Mouse (Mus musculus): ENCODE measurements at regions not wholly inside any gene's neighbourhood (a gene's known extent, or its start where the extent isn't known, plus 50 kb on each side); places are given as distances from the start of the nearest gene placed in this dataset.

DNA sequence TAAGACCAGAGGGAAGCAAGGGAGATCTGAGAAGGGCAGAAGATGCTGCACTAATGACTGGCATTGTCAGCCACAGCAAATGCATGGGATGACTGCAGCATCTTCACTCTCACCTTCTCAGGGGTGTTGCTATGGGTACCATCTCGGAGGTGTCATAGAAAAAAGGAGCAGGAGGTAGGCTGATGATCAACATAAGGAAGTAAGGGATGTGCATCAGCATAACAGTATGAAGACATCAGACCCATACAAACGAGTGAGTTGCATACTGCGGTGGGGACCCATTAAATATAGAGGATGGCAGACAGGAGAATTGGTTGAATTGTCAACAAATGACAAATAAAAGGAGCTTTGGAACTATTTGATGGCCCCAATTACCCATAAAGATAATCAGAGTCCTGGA is 280.7 kb upstream of the Dph6 start:
- no peak for TF ChIP-seq CTCF (conservative IDR thresholded peaks at IDR 0.05)
- H3K4me3 ChIP-seq: no peak overlapping the region
- no peak for DNase-seq (ENCODE audit: low spot score in 2 of 2)
- H3K27ac ChIP-seq: no peak overlapping the region

GRCm38 (mm10) chr2:114938416-114939147 is 283.8 kb upstream of the Dph6 start:
- peak in 1 of 2 experiments; percentile 2 for DNase-seq (ENCODE audit: low spot score in 2 of 2)
- peak; percentile 49 for TF ChIP-seq CTCF (conservative IDR thresholded peaks at IDR 0.05)
- no peak overlapping the region for H3K4me3 ChIP-seq
- no peak overlapping the region for H3K27ac ChIP-seq

DNA sequence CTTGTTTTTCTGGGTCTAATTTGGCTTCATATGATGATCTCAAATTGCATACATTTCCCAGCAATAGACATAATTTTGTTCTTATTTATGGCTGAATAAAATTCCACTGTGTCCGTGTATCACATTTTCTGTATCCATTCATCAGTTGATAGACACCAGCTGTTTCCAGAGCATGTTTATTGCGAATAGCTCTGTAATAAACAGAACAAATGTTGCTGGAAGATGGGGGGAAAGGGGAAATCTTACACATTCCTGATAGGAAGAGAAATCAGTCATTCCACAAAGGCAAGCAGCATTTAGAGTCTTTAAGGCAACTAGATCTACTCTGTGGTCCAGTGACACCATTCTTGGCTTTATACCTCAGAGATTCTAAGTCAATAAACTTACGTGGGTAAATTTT is 311.3 kb upstream of the Dph6 start:
- no peak overlapping the region for H3K4me3 ChIP-seq
- no peak for TF ChIP-seq CTCF (conservative IDR thresholded peaks at IDR 0.05)
- no peak for DNase-seq (ENCODE audit: low spot score in 2 of 2)
- H3K27ac ChIP-seq: no peak overlapping the region

DNA sequence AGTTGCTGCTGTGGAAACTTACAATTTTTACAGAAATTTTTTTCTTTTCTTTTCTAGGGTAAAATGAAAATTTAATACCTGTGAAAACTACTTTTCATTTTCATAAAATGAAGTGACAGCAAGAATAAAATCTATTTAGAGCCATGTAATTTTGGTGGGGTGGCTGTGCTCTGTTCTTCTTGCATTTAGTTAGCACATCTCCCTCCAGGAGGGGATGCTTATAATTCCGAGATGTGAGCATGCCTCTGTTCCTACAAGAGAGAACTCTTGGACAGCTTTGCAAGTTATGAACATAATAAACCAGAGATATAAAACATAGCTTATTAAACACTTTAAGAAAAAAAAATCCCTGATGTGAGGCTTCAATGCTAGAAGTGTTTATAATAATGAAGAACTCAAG is 313.9 kb upstream of the Dph6 start:
- TF ChIP-seq CTCF (conservative IDR thresholded peaks at IDR 0.05): no peak
- H3K27ac ChIP-seq: no peak overlapping the region
- no peak overlapping the region for H3K4me3 ChIP-seq
- no peak for DNase-seq (ENCODE audit: low spot score in 2 of 2)

DNA sequence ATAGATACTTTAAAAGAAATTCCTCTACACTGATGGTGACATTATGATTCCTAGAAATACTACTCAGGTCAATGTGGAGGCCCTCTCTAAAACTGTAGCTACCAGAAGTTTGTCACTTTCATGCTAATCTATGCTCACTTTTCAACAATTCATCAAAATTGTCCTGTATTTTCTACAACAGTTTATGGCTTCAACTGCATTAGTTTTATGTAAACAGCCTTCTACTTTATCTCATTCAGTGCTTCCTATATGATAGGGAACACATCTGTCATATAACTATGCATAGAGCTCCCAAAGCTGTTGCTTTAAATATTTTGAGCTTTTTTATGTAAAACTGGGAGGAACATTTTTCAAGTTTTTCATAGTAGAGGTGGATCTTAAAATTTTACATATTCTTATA is 338.7 kb upstream of the Dph6 start:
- no peak for DNase-seq (ENCODE audit: low spot score in 2 of 2)
- no peak overlapping the region for H3K4me3 ChIP-seq
- no peak for TF ChIP-seq CTCF (conservative IDR thresholded peaks at IDR 0.05)
- H3K27ac ChIP-seq: no peak overlapping the region

DNA sequence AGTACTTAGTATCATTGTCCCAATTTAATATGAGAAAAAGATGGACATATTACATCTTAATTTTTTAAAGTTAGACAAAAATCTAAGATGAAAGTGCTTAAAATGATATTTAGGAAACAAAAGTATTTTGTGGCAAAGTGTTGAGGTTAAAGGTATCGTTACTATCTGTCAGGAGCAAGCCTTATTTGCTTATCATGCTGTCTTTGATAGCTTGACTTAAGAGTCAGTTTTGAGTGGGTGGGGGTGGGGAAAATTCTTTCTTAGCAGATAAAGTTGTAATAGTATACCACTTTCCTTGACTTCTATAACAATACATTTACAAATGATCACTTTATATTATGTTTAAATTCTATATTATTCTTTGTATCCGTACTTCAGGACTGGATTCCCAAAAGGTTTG is 339.1 kb upstream of the Dph6 start:
- Histone ChIP-seq H3K4me3 (no peak overlapping the region), H3K27ac (no peak overlapping the region)
- no peak for TF ChIP-seq CTCF (conservative IDR thresholded peaks at IDR 0.05)
- no peak for DNase-seq (ENCODE audit: low spot score in 2 of 2)

- DNase-seq (ENCODE audit: low spot score in 2 of 2): no peak
- TF ChIP-seq CTCF (conservative IDR thresholded peaks at IDR 0.05): no peak
Observed at GRCm38 (mm10) chr2:114994691-114995347, 340.1 kb upstream of the Dph6 start.

GRCm38 (mm10) chr2:115013916-115014315 is 359.2 kb upstream of the Dph6 start:
- H3K4me3 ChIP-seq: no peak overlapping the region
- TF ChIP-seq CTCF (conservative IDR thresholded peaks at IDR 0.05): no peak
- no peak for DNase-seq (ENCODE audit: low spot score in 2 of 2)
- no peak overlapping the region for H3K27ac ChIP-seq

More at GRCm38 (mm10) chr2:114994691-114995347, 340.1 kb upstream of the Dph6 start:
- Histone ChIP-seq H3K27ac (no peak overlapping the region), H3K4me3 (no peak overlapping the region)

DNA sequence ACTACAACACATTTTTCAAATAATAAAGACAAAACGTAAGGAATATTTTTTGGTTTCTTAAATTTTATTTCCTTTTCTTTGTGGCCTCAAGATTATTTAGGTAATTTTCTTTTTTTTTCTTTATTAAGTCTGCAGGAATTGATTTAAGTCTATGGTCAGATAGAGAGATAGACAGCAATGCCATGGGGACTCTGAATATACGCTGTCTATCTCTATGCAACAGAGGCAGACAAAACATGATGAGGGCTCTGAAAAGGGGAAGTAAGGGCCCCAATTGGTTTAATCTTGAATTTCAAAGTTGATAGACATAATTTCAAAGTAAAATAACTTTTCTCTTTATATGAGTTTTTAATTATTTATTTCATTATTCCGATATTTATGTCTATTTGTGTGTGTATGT is 372.0 kb upstream of the Dph6 start:
- Histone ChIP-seq H3K27ac (no peak overlapping the region), H3K4me3 (no peak overlapping the region)
- DNase-seq (ENCODE audit: low spot score in 2 of 2): no peak
- no peak for TF ChIP-seq CTCF (conservative IDR thresholded peaks at IDR 0.05)

- no peak for DNase-seq (ENCODE audit: low spot score in 2 of 2)
- TF ChIP-seq CTCF (conservative IDR thresholded peaks at IDR 0.05): no peak
- Histone ChIP-seq H3K27ac (no peak overlapping the region), H3K4me3 (no peak overlapping the region)
Observed at GRCm38 (mm10) chr2:115031134-115031533, 376.4 kb upstream of the Dph6 start.

- TF ChIP-seq CTCF (conservative IDR thresholded peaks at IDR 0.05): no peak
- DNase-seq (ENCODE audit: low spot score in 2 of 2): peak in 1 of 2 experiments; percentile 43
- no peak overlapping the region for H3K4me3 ChIP-seq
- H3K27ac ChIP-seq: peak overlapping the region; percentile 4; the same call in 1 of the 2 replicates
Observed at GRCm38 (mm10) chr2:115036205-115036604, 381.4 kb upstream of the Dph6 start.

DNA sequence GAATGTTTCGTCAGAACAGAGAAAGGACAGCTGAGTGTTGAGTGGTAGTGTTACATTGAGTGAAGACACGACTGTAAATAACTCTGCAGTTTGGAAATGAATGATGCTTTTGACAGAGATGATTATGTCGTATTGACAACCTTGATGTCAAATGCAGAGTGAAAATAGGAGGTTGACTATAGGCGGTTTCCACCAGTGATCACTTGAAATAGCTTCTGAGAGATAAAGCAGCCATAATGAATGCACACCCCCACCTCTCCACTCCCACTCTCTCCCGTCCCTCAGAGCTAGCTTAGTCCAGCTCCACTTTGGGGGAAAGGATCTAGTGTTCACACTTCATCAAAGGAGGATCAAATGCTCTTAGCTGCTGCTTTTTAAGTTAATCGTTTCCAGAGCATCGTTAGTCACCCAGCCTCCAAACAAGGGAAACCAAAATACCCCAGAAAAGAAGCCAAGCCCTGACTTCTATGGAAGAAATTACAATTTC is 387.6 kb upstream of the Dph6 start:
- H3K27ac ChIP-seq: no peak overlapping the region
- no peak for TF ChIP-seq CTCF (conservative IDR thresholded peaks at IDR 0.05)
- no peak for DNase-seq (ENCODE audit: low spot score in 2 of 2)
- H3K4me3 ChIP-seq: no peak overlapping the region

DNA sequence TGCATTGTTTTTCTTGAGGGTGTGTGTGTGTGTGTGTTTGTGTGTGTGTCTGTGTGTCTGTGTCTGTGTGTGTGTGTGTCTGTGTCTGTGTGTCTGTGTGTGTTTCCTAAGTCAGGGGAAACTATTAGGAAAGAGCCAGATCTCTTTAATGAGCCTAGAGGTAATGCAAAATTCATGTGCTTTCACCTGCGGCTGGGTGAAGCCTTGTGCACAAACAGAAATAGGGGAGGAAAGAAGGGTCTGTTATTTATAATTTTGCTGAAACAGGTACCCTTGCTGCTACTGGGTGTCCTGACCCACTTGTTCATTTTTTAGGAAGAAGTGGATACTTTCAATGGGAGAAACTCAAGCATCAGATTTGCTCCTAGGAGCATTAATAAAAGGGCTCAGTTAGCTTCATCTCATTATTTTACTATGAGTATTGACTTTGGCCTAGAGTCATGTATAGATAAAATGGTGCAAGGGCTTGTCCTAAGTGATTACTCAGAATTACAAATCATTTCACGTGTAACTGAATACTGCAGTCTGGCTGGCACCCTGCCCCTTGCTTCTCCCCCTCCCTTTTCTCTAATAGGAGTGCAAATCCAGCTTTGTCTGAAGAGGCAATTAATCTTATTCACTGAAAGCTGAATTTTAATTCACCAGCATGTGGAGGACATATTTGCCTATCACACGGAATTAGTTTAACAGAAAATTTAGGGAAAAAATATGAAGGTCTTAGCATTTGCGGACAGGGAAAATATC is 401.7 kb upstream of the Dph6 start:
- DNase-seq (ENCODE audit: low spot score in 2 of 2): no peak
- H3K27ac ChIP-seq: no peak overlapping the region
- no peak overlapping the region for H3K4me3 ChIP-seq
- no peak for TF ChIP-seq CTCF (conservative IDR thresholded peaks at IDR 0.05)
